Mouse (Mus musculus): Measurements from ENCODE around the gene Kit.

DNA sequence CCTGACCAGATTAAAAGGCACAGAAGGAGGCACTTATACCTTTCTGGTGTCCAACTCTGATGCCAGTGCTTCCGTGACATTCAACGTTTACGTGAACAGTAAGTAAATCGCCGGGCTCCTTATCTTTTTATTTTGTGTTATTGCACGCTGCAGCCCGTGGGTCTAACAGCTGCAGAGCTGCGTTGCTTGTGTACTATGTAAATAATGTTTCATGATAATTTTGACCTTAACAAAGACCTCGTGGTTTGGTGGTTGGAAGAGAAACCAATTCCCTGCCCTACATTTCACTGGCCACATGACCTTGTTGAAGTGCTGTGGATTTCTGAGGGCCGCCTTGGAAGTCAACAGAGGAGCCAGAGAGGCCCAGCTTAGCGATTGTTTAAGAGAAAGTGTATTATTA lies 48.3 kb downstream of the Kit start:
- TF ChIP-seq TAL1 (IDR thresholded peaks at IDR 0.05; ENCODE audit: low read length) = no peak
- TF ChIP-seq GATA1 (IDR thresholded peaks at IDR 0.05; ENCODE audit: low read length) = no peak
